Mouse (Mus musculus): Measurements from ENCODE around the gene Mbtd1. TPM values are rescaled to one million over a fixed set of nuclear protein-coding genes. Genes with fewer than 3 reads are reported as not detected.

Gene Mbtd1
- polyA plus RNA-seq, 2 experiments from 2014 or later = 30.9 to 38.9 TPM

GRCm38 (mm10) chr11:93987625-93988327 lies 102.1 kb downstream of the Mbtd1 start:
- ATAC-seq = no peak

- no peak for ATAC-seq
Observed at GRCm38 (mm10) chr11:93988328-93989062, 102.8 kb downstream of the Mbtd1 start.

- no peak for ATAC-seq
Observed at GRCm38 (mm10) chr11:93994531-93994930, 108.9 kb downstream of the Mbtd1 start.

- ATAC-seq = peak; percentile 73
Observed at GRCm38 (mm10) chr11:93995111-93995719, 109.6 kb downstream of the Mbtd1 start.

- ATAC-seq = peak; percentile 82
Observed at GRCm38 (mm10) chr11:93995720-93996305, 110.2 kb downstream of the Mbtd1 start, which contains the start of gene Spag9. Gene Spag9, plus strand, starts transcription at chr11:93996091.

Other genes with a start within 250 kb of the Mbtd1 start
- gene Utp18, start 86 bp upstream of the Mbtd1 start, polyA plus RNA-seq (2017; shearing (Covaris generic)) = 10 to 100 TPM; 10.7 to 17.6 TPM
- gene Nme2, start 70.4 kb downstream of the Mbtd1 start, polyA plus RNA-seq (2017; shearing (Covaris generic)) = 100 to 1,000 TPM; 116 to 398 TPM
- gene Gm20390, start 82.4 kb downstream of the Mbtd1 start, polyA plus RNA-seq (2017; shearing (Covaris generic)) = 100 to 1,000 TPM in 1 of 2 experiments, 10 to 100 TPM in 1; 26.7 to 265 TPM
- gene Nme1, start 82.7 kb downstream of the Mbtd1 start, polyA plus RNA-seq (2017; shearing (Covaris generic)) = 100 to 1,000 TPM; 119 to 260 TPM
- gene Spag9, start 110.2 kb downstream of the Mbtd1 start, polyA plus RNA-seq (2017; shearing (Covaris generic)) = 10 to 100 TPM; 14.9 to 20.3 TPM

Data from CD4-positive, CD25-positive, alpha-beta regulatory T cell, adult 4 months (primary cell).